Mouse (Mus musculus): Measurements from ENCODE around the gene Nhlrc4.

Gene Nhlrc4

GRCm38 (mm10) chr17:25925348-25925747 lies 19.4 kb downstream of the Nhlrc4 start:
- DNase-seq (ENCODE audit: low read depth): no peak

GRCm38 (mm10) chr17:25922120-25922519 lies 22.6 kb downstream of the Nhlrc4 start:
- DNase-seq (ENCODE audit: low read depth): peak; percentile 68

DNA sequence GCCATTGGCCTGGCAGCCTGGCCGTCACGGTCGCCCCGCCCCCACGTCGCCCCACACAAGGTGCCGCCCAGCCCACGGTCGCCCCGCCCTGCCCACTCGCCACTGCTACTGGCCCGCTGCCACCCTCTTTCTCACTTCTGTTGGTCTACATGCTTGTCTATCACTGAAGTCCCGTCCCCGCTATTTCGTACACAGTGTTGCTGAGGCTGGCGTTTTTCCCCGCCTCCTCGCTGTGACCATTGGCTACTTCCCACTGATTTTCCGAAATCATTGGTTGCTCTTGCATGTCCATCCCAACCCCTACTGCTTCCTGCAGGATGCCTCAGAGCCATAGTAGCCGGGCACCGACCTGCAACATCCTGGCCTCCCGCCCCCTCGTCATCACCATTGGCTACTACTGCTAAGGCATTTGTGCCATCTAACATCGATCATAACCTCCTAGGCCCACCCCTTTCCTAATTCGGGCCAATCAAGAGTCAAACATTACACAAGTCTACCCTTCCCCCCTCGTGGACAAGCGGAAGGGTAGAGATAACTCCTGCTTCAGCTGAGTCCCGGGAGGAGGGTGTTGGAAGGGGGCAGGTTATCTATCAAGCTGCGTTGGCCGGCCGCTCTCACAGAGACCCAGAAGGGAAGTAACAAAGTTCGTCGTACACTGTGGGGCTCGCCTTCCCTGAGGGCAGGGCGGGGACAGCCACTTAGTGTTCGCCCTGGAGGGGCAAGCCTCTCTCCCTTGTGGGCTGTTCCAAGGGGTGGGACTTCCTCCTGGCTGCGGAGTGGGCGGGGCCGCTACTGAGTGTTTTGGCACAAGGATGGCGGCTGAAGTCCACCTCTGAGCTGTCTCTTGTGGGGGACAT lies 24.7 kb downstream of the Nhlrc4 start:
- DNase-seq (ENCODE audit: low read depth): peak; percentile 100

GRCm38 (mm10) chr17:25919144-25919785 lies 25.5 kb downstream of the Nhlrc4 start, which contains the start of gene Rab40c:
TSS of gene Rab40c (minus strand) at chr17:25919727.
- DNase-seq (ENCODE audit: low read depth): peak; percentile 53

DNA sequence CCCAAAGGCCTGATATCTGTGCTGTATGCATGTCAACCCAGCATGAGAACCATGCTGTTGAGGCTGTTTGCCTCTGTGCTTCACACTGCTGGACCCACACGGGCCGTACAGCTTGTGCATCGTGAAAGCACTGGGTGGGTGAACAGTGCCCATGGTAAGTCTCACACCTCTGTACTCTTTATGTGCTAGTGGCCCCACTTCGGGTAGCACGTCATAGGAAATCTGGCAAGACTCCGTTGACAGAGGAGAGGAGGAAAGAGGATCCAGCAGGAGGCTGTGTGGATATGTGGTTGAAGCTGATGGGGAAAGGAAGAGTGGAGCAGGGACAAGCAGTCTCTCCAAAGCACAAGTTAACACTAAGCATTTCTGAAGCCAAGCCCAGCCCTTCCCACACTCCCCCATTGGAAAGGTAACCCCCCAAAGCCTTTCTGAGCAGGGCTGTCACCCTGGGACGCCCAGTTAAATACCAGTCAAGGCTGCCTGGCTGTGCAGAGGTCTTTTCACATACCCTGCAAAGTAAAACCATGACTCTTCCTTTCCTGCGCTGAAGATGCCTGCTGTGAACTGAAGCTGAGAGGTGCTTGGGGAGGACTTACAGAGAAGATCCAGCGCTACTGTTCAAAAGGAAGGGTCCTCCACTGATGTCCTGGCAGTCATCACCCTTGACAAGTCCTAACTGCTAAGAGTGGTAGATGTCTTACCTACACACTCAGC lies 26.6 kb downstream of the Nhlrc4 start:
- DNase-seq (ENCODE audit: low read depth): no peak

DNA sequence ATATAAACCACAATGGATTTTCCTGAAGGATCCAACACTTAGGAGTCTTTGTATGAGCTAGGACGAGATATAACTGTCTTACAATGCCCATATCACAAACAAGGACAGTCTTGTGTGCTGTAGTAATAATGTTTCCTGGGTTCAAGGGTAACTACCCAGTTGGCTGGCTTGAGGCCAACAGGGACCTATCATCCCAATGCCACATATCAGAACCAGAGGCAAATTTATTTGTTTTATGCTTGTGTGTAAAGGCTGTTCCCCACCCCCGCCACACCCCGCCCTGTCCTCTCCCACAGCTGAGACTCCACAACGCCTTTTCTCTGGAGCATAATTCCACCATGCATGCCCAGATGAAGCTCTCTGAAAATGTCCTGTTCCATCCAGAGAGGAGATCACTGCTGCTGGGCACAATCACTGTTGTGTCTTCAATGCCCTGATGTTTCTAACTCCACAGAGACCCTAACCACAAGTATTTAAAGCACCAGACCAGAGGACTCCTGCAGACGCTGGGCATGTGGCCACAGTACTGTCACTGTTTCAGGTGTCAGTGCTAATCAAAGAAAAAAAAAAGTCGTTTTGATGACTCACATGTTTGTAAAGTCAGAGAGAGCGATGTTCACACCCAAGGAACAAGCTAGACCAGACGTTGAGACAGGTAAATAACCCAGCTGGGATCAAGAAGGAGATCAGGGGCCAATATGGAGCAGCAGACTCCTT lies 27.7 kb downstream of the Nhlrc4 start:
- no peak for DNase-seq (ENCODE audit: low read depth)

- DNase-seq (ENCODE audit: low read depth): no peak
These were observed 30.5 kb downstream of the Nhlrc4 start for GRCm38 (mm10) chr17:25914295-25914694.

GRCm38 (mm10) chr17:25913877-25914275 lies 30.9 kb downstream of the Nhlrc4 start:
- no peak for DNase-seq (ENCODE audit: low read depth)

- DNase-seq (ENCODE audit: low read depth): no peak
These were observed 31.4 kb downstream of the Nhlrc4 start for GRCm38 (mm10) chr17:25913186-25913876.

- DNase-seq (ENCODE audit: low read depth): no peak
These were observed 32.9 kb downstream of the Nhlrc4 start for GRCm38 (mm10) chr17:25911816-25912215.

DNA sequence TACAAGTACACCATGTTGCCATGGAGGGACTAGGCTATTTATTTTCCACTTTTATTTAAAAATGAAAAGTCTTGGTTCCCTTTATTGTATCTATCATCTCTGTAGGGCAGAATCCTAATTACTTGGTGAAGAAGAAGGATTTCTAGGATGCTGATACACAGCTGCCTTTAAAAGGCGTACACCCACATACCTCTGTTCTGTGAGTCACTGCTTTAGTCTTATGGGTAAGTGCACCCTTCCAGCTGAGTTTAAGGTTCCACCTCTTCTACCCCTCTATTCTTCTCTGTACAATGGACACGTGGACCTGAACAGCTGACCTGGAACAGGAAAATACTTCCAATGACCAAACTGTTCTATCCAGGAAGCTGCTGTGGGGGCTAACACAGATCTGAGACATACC lies 37.1 kb downstream of the Nhlrc4 start:
- DNase-seq (ENCODE audit: low read depth): no peak

DNA sequence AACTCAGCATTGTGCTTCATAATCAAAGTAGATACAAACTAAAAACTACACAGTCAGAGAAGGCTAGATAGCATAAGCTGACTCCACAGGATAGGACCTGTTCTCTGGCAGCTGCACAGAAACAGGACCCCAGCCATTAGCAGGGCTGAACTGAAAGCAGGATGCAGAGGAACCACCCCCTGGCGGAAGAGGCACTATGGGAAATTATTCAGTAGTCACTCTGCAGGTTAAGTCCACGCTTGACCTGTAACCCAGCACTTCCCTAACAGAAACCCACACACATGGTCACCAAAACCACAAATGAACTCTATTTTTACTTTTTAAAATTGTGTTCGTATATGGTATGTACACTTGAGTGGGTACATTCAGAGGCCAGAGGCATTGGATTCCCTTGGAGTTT lies 41.7 kb downstream of the Nhlrc4 start:
- no peak for DNase-seq (ENCODE audit: low read depth)

- no peak for DNase-seq (ENCODE audit: low read depth)
These were observed 44.6 kb downstream of the Nhlrc4 start for GRCm38 (mm10) chr17:25900193-25900592.

GRCm38 (mm10) chr17:25895891-25896290 lies 48.9 kb downstream of the Nhlrc4 start:
- no peak for DNase-seq (ENCODE audit: low read depth)

- peak; percentile 43 for DNase-seq (ENCODE audit: low read depth)
These were observed 49.3 kb downstream of the Nhlrc4 start for GRCm38 (mm10) chr17:25895415-25895814.

DNA sequence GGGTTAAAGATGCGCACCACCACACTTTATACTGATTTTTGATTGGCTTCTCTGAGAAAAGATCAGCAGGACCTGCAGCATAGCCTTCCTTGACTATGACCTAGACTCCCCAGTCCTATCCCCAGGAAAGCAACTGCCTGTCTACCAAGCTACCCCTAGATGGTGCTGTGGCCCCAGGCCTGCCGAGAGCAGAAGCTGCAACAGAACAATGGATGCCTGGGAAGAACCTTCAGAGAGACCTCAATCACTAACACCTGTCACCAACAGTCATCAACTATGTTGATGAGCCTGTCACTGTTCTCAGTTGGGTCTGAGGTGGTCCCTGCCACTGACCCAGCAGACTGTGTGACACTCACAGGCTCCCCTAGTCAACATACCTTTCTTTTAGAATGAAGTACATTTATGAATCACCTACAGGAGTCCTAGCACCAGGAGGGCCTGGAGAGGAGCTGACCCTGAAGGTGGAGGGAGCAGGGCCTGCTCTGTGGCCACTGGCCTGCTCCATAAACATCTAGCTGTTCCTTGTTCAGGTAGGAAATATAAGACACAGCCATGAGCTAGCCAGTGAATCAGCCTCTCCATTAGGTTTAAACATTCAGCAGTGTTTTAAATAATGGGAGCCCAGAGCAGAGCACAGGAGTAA lies 50.7 kb downstream of the Nhlrc4 start:
- peak; percentile 85 for DNase-seq (ENCODE audit: low read depth)

All from NIH3T3 (cell line).